Mouse (Mus musculus) bone marrow macrophage, adult 2 months (primary cell): ENCODE measurements around the gene Nudcd3.

Experiments used
- CTCF ChIP-seq: IDR thresholded peaks from 2 replicates; pipeline ENCODE4 v1.5.1; 2012; ENCODE audit warnings: low read depth, mild to moderate bottlenecking, low read length, moderate library complexity
- POLR2A ChIP-seq: IDR thresholded peaks from 2 replicates; pipeline ENCODE4 v1.6.1; 2012; ENCODE audit warnings: mild to moderate bottlenecking, low read depth, low read length, borderline replicate concordance

DNA sequence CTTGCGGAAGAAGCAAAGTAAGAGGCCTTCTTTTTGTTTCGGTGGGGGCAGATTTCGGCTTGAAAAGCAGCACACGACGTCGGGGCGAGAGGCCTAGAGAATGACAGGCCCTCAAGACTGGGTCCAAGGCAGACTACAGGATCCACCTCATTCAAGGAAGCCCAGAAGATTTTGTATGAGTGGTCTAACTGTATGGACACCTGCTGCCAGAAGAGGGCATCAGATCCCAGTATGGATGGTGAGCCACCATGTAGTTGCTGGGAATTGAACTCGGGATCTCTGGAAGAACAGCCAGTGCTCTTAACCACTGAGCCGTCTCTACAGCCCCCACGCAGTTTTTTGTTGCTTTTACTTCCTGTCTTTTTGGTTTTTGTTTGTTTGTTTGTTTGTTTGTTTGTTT is 22.0 kb upstream of the Nudcd3 start:
- TF ChIP-seq CTCF (no peak), POLR2A (no peak)
